Mouse (Mus musculus) heart, postnatal 36 days (tissue): ENCODE results near the gene Fam169b. TPM values are rescaled to one million over a fixed set of nuclear protein-coding genes. Genes with fewer than 3 reads are reported as not detected.
A peak's percentile ranks its signal among the peaks of the same experiment; 100 is the strongest.

Experiments
- DNase-seq, 2 experiments: peaks; one replicate each; pipeline ENCODE4 v3.0.0; 2021 to 2022
- intact Hi-C: fragments of 180-260 bp; cut with DNase I; formaldehyde crosslinking; loops from one replicate; pipeline ENCODE4 v1.15.1; 2025
- total RNA-seq, 2 experiments: library from RNA; stranded (reverse); gene quantifications; 2 replicates each; pipeline ENCODE4 v1.2.3; 2021

Gene Fam169b
- total RNA-seq, 2 experiments from 2014 or later = 0.14 TPM; not detected in 1

- intact Hi-C loops = no loop called here
- no peak for DNase-seq
Measured at GRCm38 (mm10) chr7:68368948-68369347, 95.3 kb downstream of the Fam169b start.

DNA sequence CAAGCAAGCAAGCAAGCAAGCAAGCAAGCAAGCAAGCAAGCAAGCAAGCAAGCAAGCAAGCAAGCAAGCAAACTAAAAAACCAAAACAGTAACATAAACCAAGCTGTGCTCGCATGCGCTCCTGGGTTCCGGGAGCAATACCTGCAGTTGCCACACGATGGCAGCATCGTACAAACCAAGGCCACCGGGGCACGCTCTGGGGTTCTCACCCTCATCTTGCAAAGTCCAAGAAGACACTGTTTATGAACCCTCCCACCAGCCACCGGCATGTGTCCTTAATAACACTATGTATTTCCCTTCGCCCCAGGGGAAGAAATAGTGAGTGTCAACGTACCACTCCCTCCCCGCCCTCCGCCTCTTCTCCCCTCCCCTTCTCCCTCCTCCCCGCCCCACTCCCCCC, 96.1 kb downstream of the Fam169b start:
- DNase-seq = peak; percentile 75 to 86
- intact Hi-C loops = no loop called here

DNA sequence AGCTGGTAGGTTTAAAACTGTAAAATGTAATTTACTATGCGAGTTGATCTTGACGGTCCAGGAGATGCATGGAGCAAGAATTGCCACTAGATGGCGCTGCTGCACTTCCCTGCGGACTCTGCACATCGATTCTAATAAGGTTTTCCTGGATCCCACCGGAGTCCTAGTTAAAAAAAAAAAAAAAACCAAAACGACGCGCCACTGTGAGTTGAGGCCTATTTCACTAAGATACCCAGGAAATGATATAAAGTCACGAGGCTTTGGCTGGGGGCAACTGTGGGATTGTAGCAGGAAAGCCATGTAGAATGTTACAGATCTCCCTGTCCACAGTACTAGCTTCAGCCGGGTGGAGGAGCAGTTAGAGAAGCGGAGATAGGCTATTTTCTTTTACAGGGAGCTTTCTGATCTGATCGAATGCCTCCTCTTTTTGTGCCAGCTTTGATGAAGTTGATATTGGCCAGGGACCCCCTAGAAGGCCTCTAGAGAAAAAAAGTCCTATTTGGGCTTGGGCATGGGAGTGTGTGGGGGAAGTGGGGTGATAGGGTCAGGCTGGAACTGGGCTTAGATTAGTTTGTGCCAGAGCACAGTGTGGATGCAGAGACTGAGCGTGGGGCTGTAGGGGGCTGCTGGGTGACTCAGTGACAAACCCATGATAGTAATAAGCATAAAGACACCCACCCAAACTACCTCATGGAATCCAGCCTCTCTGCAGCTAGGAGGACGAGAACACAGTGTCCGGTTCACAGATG, 100.6 kb downstream of the Fam169b start:
- peak; percentile 67 to 73 for DNase-seq
- intact Hi-C loops = loop anchor here (1.0 to 2.0 kb wide), 3 partner anchors 106 to 449 kb away; no protein-coding TSS in a partner anchor

- intact Hi-C loops = no loop called here
Measured at GRCm38 (mm10) chr7:68382187-68382586, 108.5 kb downstream of the Fam169b start.

GRCm38 (mm10) chr7:68386767-68387166, 113.1 kb downstream of the Fam169b start:
- no peak for DNase-seq
- intact Hi-C loops = no loop called here

More at GRCm38 (mm10) chr7:68382187-68382586, 108.5 kb downstream of the Fam169b start:
- DNase-seq = no peak

- no peak for DNase-seq
- intact Hi-C loops = no loop called here
Measured at GRCm38 (mm10) chr7:68395707-68396333, 122.2 kb downstream of the Fam169b start.

DNA sequence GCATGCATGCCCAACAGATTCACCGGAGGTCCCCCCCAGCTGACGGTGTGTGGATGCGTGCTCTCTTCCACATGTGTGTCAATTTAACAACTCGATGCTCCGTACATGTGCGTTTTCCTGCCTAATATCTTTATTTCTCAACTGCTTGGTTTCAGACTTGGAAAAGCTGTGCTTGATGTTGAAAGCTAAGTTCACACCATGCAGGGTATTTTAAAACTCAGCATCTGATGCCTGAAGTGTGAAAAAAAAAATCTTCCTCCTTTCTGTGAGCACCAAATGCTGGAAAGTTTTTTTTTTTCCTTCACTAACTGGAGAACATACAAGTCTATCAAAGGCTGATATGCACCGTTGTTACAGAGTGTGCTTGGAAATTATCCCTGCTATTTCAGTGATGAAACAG, 126.9 kb downstream of the Fam169b start:
- intact Hi-C loops = no loop called here
- no peak for DNase-seq

DNA sequence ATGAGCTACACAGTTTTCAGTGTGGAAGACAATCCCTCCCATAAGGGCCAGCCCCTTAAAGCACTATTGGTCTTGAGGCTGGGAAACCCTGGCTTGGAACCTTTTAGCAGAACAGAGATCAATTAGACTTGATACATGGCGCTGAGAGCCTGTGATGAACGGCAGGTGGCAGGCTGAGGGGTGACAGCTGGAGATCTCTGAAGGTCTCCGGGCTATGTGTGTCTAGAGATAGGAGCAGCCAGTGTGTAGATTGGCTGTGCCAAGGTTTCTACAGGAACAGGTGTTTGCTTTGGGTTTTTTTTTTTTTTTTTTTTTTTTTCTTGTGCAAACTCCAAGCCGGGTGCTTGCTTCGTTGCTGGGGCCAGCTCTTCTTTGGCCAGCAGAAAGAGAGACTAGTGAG, 135.0 kb downstream of the Fam169b start:
- intact Hi-C loops = no loop called here
- no peak for DNase-seq

Other genes with a start within 250 kb of the Fam169b start
- gene Pgpep1l, start 9.6 kb upstream of the Fam169b start, total RNA-seq = under 1 TPM in 1 of 2 experiments, not detected in 1; 0.33 TPM